Mouse (Mus musculus): ENCODE data around the gene Ly6g6d.

DNA sequence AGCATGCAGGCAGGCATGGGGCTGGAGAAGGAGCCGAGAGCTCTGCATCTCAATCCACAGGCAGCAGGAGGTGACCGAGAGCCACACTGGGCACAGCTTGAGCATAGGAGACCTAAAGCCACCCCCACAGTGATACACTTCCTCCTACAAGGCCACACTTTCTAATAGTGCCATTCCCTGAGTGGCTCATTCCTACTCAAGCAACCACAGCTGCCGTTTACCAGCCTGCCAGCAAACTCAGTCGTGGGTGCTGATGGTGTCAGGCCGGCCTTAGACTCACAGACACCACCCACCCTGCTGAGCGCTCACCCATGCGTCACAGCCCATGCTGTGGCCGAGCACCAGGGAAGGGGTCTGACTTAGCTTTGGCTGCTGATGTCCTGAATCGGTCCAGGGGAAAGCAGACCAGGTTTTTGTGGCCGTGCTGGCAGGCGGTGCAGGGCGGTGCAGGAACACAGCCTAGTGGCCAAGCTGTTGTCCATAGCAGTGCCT lies 19.3 kb upstream of the Ly6g6d start:
- TF ChIP-seq EP300 (IDR thresholded peaks at IDR 0.05; ENCODE audit: low read depth), result no peak
- TF ChIP-seq CTCF (IDR thresholded peaks at IDR 0.05; ENCODE audit: low read depth), result no peak

All from liver, postnatal 0 days (tissue).